Mouse (Mus musculus): ENCODE measurements around the gene Atcay. TPM values are rescaled to one million over a fixed set of nuclear protein-coding genes. Genes with fewer than 3 reads are reported as not detected.
"Not testable (repeated sequence)": the region's sequence is repeated elsewhere in the genome, so short reads cannot be mapped to it uniquely, and the experiment has no call there.

Gene Atcay
- polyA plus RNA-seq, 1 experiment from 2014 or later, result 0.28 TPM

GRCm38 (mm10) chr10:81192270-81192967 lies 38.2 kb downstream of the Atcay start:
- peak overlapping the region; percentile 73 for H3K4me3 ChIP-seq
- WGBS, result 1% methylated on average over 92 of the region's 93 CpGs

GRCm38 (mm10) chr10:81191342-81191982 lies 39.2 kb downstream of the Atcay start:
- peaks cover 51% of the 10 kb centered on the region for H3K4me1 ChIP-seq
- peak overlapping the region; percentile 97 for H3K27ac ChIP-seq
- no peak for DNase-seq (ENCODE audit: low spot score)
- H3K9me3 ChIP-seq, result no peaks in the 10 kb centered on the region
- peaks cover 50% of the 10 kb centered on the region for H3K36me3 ChIP-seq
- H3K4me3 ChIP-seq, result peak overlapping the region; percentile 73
- 81% methylated on average over 18 of the region's 18 CpGs for WGBS
- peaks cover 23% of the 10 kb centered on the region for H3K27me3 ChIP-seq (ENCODE audit: insufficient read depth, poor library complexity, severe bottlenecking)

More at GRCm38 (mm10) chr10:81192270-81192967, 38.2 kb downstream of the Atcay start:
- H3K27me3 ChIP-seq (ENCODE audit: insufficient read depth, poor library complexity, severe bottlenecking), result peaks cover 33% of the 10 kb centered on the region
- peaks cover 40% of the 10 kb centered on the region for H3K36me3 ChIP-seq
- peaks cover 59% of the 10 kb centered on the region for H3K4me1 ChIP-seq
- DNase-seq (ENCODE audit: low spot score), result no peak
- peak overlapping the region; percentile 97 for H3K27ac ChIP-seq
- H3K9me3 ChIP-seq, result no peaks in the 10 kb centered on the region

GRCm38 (mm10) chr10:81190912-81191321 lies 39.7 kb downstream of the Atcay start:
- Histone ChIP-seq H3K4me1 (peaks cover 49% of the 10 kb centered on the region), H3K9me3 (no peaks in the 10 kb centered on the region), H3K36me3 (peaks cover 52% of the 10 kb centered on the region), H3K4me3 (no peak overlapping the region), H3K27me3 (ENCODE audit: insufficient read depth, poor library complexity, severe bottlenecking) (peaks cover 19% of the 10 kb centered on the region), H3K27ac (peak overlapping the region; percentile 43)
- WGBS, result 57% methylated on average over 6 of the region's 6 CpGs
- DNase-seq (ENCODE audit: low spot score), result no peak

GRCm38 (mm10) chr10:81190236-81190911 lies 40.3 kb downstream of the Atcay start:
- Histone ChIP-seq H3K27me3 (ENCODE audit: insufficient read depth, poor library complexity, severe bottlenecking) (peaks cover 14% of the 10 kb centered on the region), H3K36me3 (peaks cover 57% of the 10 kb centered on the region), H3K4me3 (no peak overlapping the region), H3K27ac (peak overlapping the region; percentile 43), H3K9me3 (no peaks in the 10 kb centered on the region), H3K4me1 (peaks cover 51% of the 10 kb centered on the region)
- DNase-seq (ENCODE audit: low spot score), result no peak
- 69% methylated on average over 31 of the region's 31 CpGs for WGBS

GRCm38 (mm10) chr10:81189821-81190220 lies 40.8 kb downstream of the Atcay start:
- H3K9me3 ChIP-seq, result no peaks in the 10 kb centered on the region
- no peak overlapping the region for H3K27ac ChIP-seq
- peaks cover 62% of the 10 kb centered on the region for H3K36me3 ChIP-seq
- H3K27me3 ChIP-seq (ENCODE audit: insufficient read depth, poor library complexity, severe bottlenecking), result peaks cover 8% of the 10 kb centered on the region; the same call in 1 of the 2 replicates
- WGBS, result 83% methylated on average over 26 of the region's 26 CpGs
- no peak overlapping the region for H3K4me3 ChIP-seq
- no peak for DNase-seq (ENCODE audit: low spot score)
- peaks cover 56% of the 10 kb centered on the region for H3K4me1 ChIP-seq

GRCm38 (mm10) chr10:81187161-81187560 lies 43.5 kb downstream of the Atcay start:
- H3K27ac ChIP-seq, result no peak overlapping the region
- 90% methylated on average over 9 of the region's 9 CpGs for WGBS
- H3K9me3 ChIP-seq, result no peaks in the 10 kb centered on the region
- peaks cover 51% of the 10 kb centered on the region for H3K4me1 ChIP-seq
- H3K36me3 ChIP-seq, result peaks cover 76% of the 10 kb centered on the region
- no peaks in the 10 kb centered on the region for H3K27me3 ChIP-seq (ENCODE audit: insufficient read depth, poor library complexity, severe bottlenecking)
- H3K4me3 ChIP-seq, result no peak overlapping the region
- DNase-seq (ENCODE audit: low spot score), result no peak

GRCm38 (mm10) chr10:81184765-81185164 lies 45.9 kb downstream of the Atcay start:
- no peaks in the 10 kb centered on the region for H3K9me3 ChIP-seq
- H3K27me3 ChIP-seq (ENCODE audit: insufficient read depth, poor library complexity, severe bottlenecking), result no peaks in the 10 kb centered on the region
- DNase-seq (ENCODE audit: low spot score), result peak; percentile 92
- H3K27ac ChIP-seq, result peak overlapping the region; percentile 87
- peak overlapping the region; percentile 24; the same call in 1 of the 2 replicates for H3K4me3 ChIP-seq
- WGBS, result 16% methylated on average over 4 of the region's 4 CpGs
- peaks cover 79% of the 10 kb centered on the region for H3K36me3 ChIP-seq
- H3K4me1 ChIP-seq, result peaks cover 48% of the 10 kb centered on the region

- WGBS, result 78% methylated on average over 5 of the region's 5 CpGs
- H3K27ac ChIP-seq, result peak within 1 kb of the TSS; percentile 92
- H3K9me3 ChIP-seq, result no peaks in the 10 kb centered on the region
- H3K4me1 ChIP-seq, result peaks cover 52% of the 10 kb centered on the region
- peak within 1 kb of the TSS; percentile 67 for H3K4me3 ChIP-seq
- DNase-seq (ENCODE audit: low spot score), result no peak
- no peaks in the 10 kb centered on the region for H3K27me3 ChIP-seq (ENCODE audit: insufficient read depth, poor library complexity, severe bottlenecking)
- H3K36me3 ChIP-seq, result peaks cover 82% of the 10 kb centered on the region
Measured at GRCm38 (mm10) chr10:81183805-81184204, 46.8 kb downstream of the Atcay start, which contains the start of gene 4930442H23Rik. Gene 4930442H23Rik (minus strand): TSS chr10:81183849.

- 5% methylated on average over 53 of the region's 53 CpGs for WGBS
- Histone ChIP-seq H3K9me3 (no peaks in the 10 kb centered on the region), H3K4me3 (peak within 1 kb of the TSS; percentile 67), H3K4me1 (peaks cover 63% of the 10 kb centered on the region), H3K27me3 (ENCODE audit: insufficient read depth, poor library complexity, severe bottlenecking) (no peaks in the 10 kb centered on the region), H3K36me3 (peaks cover 84% of the 10 kb centered on the region), H3K27ac (peak within 1 kb of the TSS; percentile 92)
- DNase-seq (ENCODE audit: low spot score), result peak; percentile 100
Measured at GRCm38 (mm10) chr10:81182336-81183333, 48.0 kb downstream of the Atcay start, which contains the start of gene Dapk3. Gene Dapk3 (plus strand): TSS chr10:81183005.

- Histone ChIP-seq H3K4me1 (peaks cover 66% of the 10 kb centered on the region), H3K36me3 (peaks cover 84% of the 10 kb centered on the region)
- H3K27ac ChIP-seq; H3K27me3 ChIP-seq (ENCODE audit: insufficient read depth, poor library complexity, severe bottlenecking); H3K9me3 ChIP-seq; DNase-seq (ENCODE audit: low spot score); H3K4me3 ChIP-seq: not testable (repeated sequence)
- WGBS, result 72% methylated on average over 12 of the region's 12 CpGs
Measured at GRCm38 (mm10) chr10:81181860-81182259, 48.8 kb downstream of the Atcay start.

- Histone ChIP-seq H3K36me3 (peaks cover 78% of the 10 kb centered on the region), H3K4me1 (peaks cover 67% of the 10 kb centered on the region), H3K4me3 (no peak overlapping the region), H3K27ac (no peak overlapping the region), H3K27me3 (ENCODE audit: insufficient read depth, poor library complexity, severe bottlenecking) (no peaks in the 10 kb centered on the region), H3K9me3 (no peaks in the 10 kb centered on the region)
- 91% methylated on average over 13 of the region's 13 CpGs for WGBS
- no peak for DNase-seq (ENCODE audit: low spot score)
Measured at GRCm38 (mm10) chr10:81180946-81181345, 49.7 kb downstream of the Atcay start.
